Mouse (Mus musculus) hematopoietic stem cell, adult 5-6 weeks (primary cell): Measurements from ENCODE around the gene Acp2. TPM values are rescaled to one million over a fixed set of nuclear protein-coding genes. Genes with fewer than 3 reads are reported as not detected.
"Not testable (repeated sequence)": the region's sequence is repeated elsewhere in the genome, so short reads cannot be mapped to it uniquely, and the experiment has no call there.

Experiments
- ATAC-seq, 2 experiments: fragments of 125-278 bp in 1 of 2; replicated peaks in 1 of 2; 2 replicates each; pipeline ENCODE4 v1.8.0; 2016 to 2017; ENCODE audit warnings: inconsistent platforms in 2 of 2, mild to moderate bottlenecking in 2 of 2, moderate number of reproducible peaks in 2 of 2, low read depth in 1 of 2, moderate TSS enrichment in 1 of 2; ENCODE audit not compliant: low FRiP score in 2 of 2, poor library complexity in 2 of 2, severe bottlenecking in 2 of 2, insufficient read depth in 1 of 2, low TSS enrichment in 1 of 2
- total RNA-seq: library from RNA; stranded (forward); fragments of 172-1452, 232-1000 nt; gene quantifications from 2 replicates; pipeline ENCODE4 v1.2.3, GENCODE M21; 2017

The Acp2 gene
- total RNA-seq, 1 experiment from 2014 or later: 7.9 TPM

- peak; percentile 73 to 74 for ATAC-seq
These were observed 18.8 kb upstream of the Acp2 start, which contains the start of gene Madd for GRCm38 (mm10) chr2:91183711-91184405. Madd (minus strand) TSS chr2:91183837.

GRCm38 (mm10) chr2:91186208-91186607, 16.5 kb upstream of the Acp2 start:
- ATAC-seq: no peak

- ATAC-seq: no peak
These were observed 15.3 kb upstream of the Acp2 start for GRCm38 (mm10) chr2:91187431-91187830.

- ATAC-seq: no peak
These were observed 12.2 kb upstream of the Acp2 start for GRCm38 (mm10) chr2:91190501-91190900.

DNA sequence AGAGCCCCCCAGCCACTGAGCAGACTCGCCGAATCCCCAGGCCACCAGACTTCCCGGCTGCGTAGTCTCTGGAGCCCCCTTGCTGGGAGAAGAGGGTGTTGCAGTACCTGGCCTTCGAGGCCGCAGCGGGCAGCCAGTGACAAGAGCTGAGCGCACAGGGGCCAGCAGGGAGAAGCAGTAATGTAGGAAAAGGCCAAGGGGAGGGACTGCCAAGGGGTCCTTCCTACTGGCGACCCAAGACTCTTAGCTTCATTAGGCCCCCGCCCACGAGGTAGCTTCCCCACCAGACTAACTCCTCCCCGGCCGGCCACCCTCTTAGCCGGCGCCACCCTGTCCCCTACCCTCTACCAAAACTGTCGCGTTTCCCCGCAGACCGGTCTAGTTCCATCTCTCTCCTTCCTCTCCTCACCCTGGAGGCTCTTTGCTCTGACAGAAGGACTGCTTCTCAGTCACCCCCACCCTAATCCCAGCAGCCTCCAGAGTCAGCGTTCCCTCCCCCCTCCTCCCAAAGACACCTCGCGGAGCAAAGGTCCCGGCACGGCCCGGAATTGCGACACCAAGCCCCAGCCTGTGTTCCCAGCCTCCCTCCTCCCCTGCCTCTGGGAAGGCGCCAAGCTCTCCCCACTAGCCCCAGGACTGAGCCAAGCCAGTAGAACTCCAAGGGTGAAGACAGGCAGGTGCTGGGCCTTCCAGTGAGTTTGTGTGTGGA, 7.9 kb upstream of the Acp2 start:
- ATAC-seq: peak; percentile 94 to 95

DNA sequence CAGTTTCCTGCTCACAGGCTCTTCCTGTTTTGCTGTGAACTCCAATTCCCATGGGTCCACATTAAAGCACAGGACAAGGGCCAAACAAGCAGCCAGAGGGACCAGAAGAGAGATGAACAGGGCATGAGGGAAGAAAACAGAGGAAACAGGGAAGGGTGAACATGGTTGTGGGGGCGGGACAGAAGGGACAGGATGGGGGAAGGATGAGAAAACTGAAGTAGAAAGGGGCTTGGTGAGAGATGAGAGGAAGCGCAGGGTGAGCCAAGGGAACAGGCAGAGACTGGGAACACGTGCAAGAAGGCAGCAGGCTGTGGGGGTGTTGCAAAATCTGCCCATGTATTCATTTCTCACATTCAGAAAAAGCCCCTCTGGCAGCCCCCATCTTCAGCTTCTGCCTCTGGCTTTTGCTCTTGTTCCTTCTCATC, 6.1 kb upstream of the Acp2 start:
- no peak for ATAC-seq

GRCm38 (mm10) chr2:91198888-91199287, 3.8 kb upstream of the Acp2 start:
- no peak for ATAC-seq

- ATAC-seq: no peak
These were observed 429 bp downstream of the Acp2 start for GRCm38 (mm10) chr2:91202972-91203656.

- no peak for ATAC-seq
These were observed 3.6 kb downstream of the Acp2 start for GRCm38 (mm10) chr2:91206254-91206775.

DNA sequence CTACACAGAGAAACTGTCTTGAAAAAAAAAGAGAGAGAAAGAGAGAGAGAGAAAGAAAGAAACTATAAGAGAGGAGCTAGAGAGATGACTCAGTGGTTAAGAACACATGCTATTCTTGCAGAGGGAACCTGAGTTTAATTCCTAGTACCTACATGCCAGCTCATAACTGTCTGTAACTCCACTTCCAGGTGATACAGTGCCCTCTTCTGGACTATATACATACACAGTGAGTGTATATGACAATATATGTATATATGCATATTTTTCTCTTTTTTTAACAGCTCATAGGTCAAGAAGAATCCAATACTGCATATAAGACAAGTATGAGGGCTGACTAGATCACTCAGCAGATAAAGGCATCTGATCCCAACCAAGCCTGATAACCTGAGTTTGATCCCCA, 10.6 kb downstream of the Acp2 start:
- ATAC-seq: no peak

DNA sequence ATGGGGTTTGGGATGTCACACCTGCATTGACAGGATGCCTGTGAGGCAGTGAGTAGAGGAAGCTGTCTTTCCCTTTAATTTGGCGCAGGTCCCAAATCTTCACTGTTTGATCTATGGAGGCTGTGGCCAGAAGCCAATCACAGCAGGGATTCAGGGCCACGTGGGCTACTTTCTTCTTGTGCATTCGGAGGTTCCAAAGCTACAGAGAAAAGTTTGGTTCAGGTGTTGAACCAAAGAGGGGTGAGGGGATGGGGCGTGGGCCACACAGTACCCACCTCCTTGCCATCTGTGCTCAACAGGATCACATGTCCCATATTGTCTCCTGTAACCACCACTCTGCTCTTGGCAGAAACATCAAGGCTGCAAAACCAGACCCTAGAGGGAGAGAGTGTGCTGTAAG, 14.3 kb downstream of the Acp2 start:
- ATAC-seq: no peak

- no peak for ATAC-seq
These were observed 17.8 kb downstream of the Acp2 start for GRCm38 (mm10) chr2:91220501-91220900.

DNA sequence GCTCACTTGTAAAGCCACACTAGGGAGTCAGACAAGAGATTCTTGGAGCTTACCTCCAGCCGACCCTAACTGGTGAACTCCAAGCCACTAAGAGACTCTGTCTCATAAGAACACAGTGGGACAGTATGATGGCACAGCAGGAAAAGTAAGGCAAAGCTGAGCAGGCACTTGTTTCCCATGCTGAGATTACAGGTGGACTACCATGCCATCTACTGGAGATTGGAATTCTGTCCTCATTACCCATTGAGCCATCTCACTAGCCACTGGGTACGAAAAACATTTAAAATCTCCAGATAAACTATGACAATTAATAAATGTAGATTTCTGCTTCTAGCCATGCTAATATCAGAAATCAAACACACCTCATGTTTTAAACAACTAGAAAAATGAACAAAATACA, 20.9 kb downstream of the Acp2 start:
- no peak for ATAC-seq

- no peak for ATAC-seq
These were observed 27.1 kb downstream of the Acp2 start for GRCm38 (mm10) chr2:91229735-91230134.

DNA sequence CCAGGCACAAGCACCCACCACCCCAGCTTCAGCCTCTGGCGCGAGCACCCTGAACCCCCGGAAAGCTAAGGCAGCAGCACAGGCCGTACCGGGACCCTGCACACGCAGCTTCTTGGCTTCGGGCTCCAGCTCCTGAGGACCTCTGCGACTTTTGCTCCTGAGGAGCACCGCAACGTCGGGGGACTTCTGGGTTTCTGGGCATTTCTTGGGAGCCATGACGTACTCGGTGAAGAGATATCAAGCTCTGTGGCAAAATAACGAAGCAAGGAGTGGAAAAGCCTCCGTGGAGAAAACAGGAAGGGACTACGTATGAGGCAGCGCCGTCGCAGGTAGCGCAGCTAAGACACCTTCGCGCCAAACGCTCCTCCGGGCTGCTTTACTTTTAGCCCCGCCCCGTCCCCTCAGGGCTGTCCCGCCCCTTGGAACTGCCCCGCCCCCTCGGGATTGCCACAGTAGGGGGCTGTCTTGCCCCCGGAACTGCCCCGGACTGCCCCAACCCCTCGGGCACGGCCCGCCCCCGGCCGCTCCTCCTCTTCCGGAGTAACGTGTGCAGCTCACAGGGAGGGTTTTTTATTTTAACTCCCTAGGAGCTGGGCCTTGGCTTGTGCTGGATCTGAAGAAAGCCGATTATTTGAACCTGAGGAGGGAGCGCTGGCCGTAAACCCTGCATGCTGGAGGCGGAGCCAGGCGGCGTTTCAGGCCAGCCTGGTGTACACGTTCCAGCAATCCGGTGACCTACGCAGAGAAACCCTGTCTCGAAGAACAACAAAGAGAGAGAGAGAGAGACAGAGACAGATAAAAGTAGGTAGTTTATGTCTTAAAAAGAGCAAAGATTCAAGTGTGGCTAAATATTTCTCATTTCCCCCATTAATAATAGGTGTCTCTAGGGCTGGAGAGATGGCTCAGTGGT, 34.2 kb downstream of the Acp2 start, which contains the start of gene Ddb2:
Ddb2 (minus strand) TSS at position 382 of the 910 bp plus-strand sequence.
- peak; percentile 94 to 98 for ATAC-seq

DNA sequence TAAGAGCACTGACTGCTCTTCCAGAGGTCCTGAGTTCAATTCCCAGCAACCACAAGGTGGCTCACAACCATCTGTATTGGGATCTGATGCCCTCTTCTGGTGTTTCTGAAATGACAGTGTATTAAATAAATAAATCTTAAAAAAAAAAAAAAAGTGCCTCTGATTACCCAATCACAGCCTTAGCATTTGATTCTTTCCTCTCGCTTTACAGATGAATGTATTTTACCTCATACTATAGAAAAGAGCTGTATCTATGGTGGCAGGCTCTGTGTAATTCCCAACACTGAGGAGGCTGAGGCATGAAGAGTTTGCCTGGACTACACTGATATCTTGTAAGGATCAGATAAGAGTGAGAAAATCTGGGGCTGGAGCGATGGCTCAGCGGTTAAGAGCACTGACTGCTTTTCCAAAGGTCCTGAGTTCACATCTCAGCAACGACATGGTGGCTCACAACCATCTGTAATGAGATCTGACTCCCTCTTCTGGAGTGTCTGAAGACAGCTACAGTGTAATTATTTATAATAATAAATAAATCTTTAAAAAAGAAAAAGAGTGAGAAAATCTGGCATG, 34.9 kb downstream of the Acp2 start:
- ATAC-seq: not testable (repeated sequence)

DNA sequence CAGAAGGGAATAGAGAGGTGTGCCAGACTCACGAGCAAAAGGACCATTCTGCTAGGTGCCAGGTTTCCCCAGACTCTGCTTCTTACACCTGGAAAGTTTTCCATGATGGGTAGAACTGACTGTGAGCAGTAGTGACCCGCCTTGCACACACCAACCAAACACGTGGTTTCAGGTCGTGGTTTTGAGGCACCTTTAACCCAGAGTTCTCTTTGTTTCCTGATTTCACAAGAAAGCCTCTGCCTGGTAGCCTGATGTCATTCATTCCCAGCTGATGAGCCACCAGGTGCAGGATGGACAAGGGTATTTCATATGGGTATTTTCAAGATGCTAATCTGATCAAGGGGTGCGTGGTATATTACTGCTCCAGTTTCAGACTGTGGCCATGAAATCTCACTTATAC, 39.9 kb downstream of the Acp2 start:
- no peak for ATAC-seq
